Mouse (Mus musculus) lung, postnatal 0 days (tissue): ENCODE data around the gene Kcnc1.

Source experiments
- CTCF ChIP-seq: IDR thresholded peaks from 2 replicates; pipeline ENCODE4 v1.5.1; 2016; ENCODE audit warnings: antibody characterized with exemption, mild to moderate bottlenecking
- EP300 ChIP-seq: IDR thresholded peaks from 2 replicates; pipeline ENCODE4 v1.6.1; 2016; ENCODE audit warnings: antibody characterized with exemption, mild to moderate bottlenecking, control low read depth

GRCm38 (mm10) chr7:46364154-46364553, 32.1 kb upstream of the Kcnc1 start:
- TF ChIP-seq CTCF (no peak), EP300 (no peak)
